In the genomic region with DNA sequence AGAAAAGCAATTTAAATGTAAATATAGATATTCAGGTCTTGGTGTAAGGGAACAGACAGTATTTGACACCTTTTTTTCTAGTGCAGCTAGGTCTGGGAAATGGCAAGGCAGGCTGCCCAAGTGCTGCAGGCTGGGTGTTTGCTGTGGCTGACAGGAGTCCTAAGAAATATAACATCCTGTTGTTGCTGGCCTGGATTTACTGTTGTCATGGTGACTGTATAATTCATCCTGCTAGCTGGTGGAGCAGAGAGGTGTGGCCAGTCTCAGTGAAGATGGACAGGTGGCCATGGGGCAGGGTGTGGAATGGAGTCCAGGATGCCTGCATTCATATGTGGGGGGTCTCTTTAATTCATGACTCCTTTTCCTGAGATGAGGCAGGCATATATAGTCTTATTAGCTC, we compare ENCODE assay signal across 10 mouse cellular contexts.
DNase-seq lines count a peak whose midpoint lies in the region; ATAC-seq lines count a peak whose summit lies in the region.
"Had no signal": no experiment of that assay in that cellular context is flagged by ENCODE, and none has a peak within 500 bp of the region (broad histone marks: within the 10 kb centered on the region; RNA-seq: fewer than 3 reads in every experiment).

No protein-coding gene starts in this region.

- H3K9ac ChIP-seq in intestine, embryonic 16.5 days (ENCODE audit: low read depth, low read length): no peak overlapping the region
- H3K9ac ChIP-seq in neural tube, embryonic 13.5 days: no peak overlapping the region
- H3K9ac ChIP-seq: embryonic facial prominence, embryonic 15.5 days; limb, embryonic 13.5 days had no signal

- no peak overlapping the region for H3K4me3 ChIP-seq in intestine, embryonic 16.5 days (ENCODE audit: low read length)
- H3K4me3 ChIP-seq in neural tube, embryonic 13.5 days: no peak overlapping the region
- H3K4me3 ChIP-seq: embryonic facial prominence, embryonic 15.5 days; limb, embryonic 13.5 days had no signal

- no peak overlapping the region for H3K27ac ChIP-seq in intestine, embryonic 16.5 days (ENCODE audit: low read length)
- H3K27ac ChIP-seq in neural tube, embryonic 13.5 days (replicated peaks): 0 out of 2 replicates have a peak overlapping the region, but pooled peaks have one; percentile 20
- H3K27ac ChIP-seq: embryonic facial prominence, embryonic 15.5 days; limb, embryonic 13.5 days had no signal

- no peak overlapping the region for H3K4me2 ChIP-seq in intestine, embryonic 16.5 days (ENCODE audit: low read depth, low read length)
- H3K4me2 ChIP-seq in neural tube, embryonic 13.5 days: no peak overlapping the region
- H3K4me2 ChIP-seq: embryonic facial prominence, embryonic 15.5 days; limb, embryonic 13.5 days had no signal

- intact Hi-C loops in heart, postnatal 36 days (cut with DNase I): no loop called here

- peak; percentile 12 for DNase-seq in heart, postnatal 4 days
- DNase-seq in heart, postnatal 36 days: no peak
- peak; percentile 61 for DNase-seq in cerebellum, adult 9-11 months
- DNase-seq in spleen, adult 18-20 months: no peak
- no peak for DNase-seq in ovary, postnatal 36 days (ENCODE audit: low spot score)
- no peak for DNase-seq in thymus, postnatal 36 days

- peaks cover 10% of the 10 kb centered on the region; the same call in 1 of the 2 replicates for H3K4me1 ChIP-seq in intestine, embryonic 16.5 days (ENCODE audit: control insufficient read depth, insufficient read depth, low read length)
- H3K4me1 ChIP-seq in neural tube, embryonic 13.5 days (replicated peaks): peaks cover 21% of the 10 kb centered on the region
- H3K4me1 ChIP-seq: embryonic facial prominence, embryonic 15.5 days had no signal

- H3K36me3 ChIP-seq in intestine, embryonic 16.5 days (ENCODE audit: control insufficient read depth, insufficient read depth, low read length): no peaks in the 10 kb centered on the region
- no peaks in the 10 kb centered on the region for H3K36me3 ChIP-seq in neural tube, embryonic 13.5 days
- H3K36me3 ChIP-seq: embryonic facial prominence, embryonic 15.5 days; limb, embryonic 13.5 days had no signal

- no peaks in the 10 kb centered on the region for H3K27me3 ChIP-seq in intestine, embryonic 16.5 days (replicated peaks; ENCODE audit: control insufficient read depth, insufficient read depth, low read length)
- H3K27me3 ChIP-seq in neural tube, embryonic 13.5 days: no peaks in the 10 kb centered on the region
- H3K27me3 ChIP-seq: embryonic facial prominence, embryonic 15.5 days; limb, embryonic 13.5 days had no signal

- peak; percentile 67 for ATAC-seq in intestine, embryonic 16.5 days
- peak; percentile 73; the same call in 1 of the 2 replicates for ATAC-seq in neural tube, embryonic 13.5 days (ENCODE audit: low read depth)

- H3K9me3 ChIP-seq in intestine, embryonic 16.5 days (ENCODE audit: control insufficient read depth, low read length): no peaks in the 10 kb centered on the region
- no peaks in the 10 kb centered on the region for H3K9me3 ChIP-seq in neural tube, embryonic 13.5 days
- H3K9me3 ChIP-seq: embryonic facial prominence, embryonic 15.5 days; limb, embryonic 13.5 days had no signal

Comparison
In these comparisons a context has a peak if more than half of its experiments do, and no peak if none do; other contexts are left out.
1. DNase-seq: peak in heart, postnatal 4 days (single experiment) and cerebellum, adult 9-11 months (single experiment); none in heart, postnatal 36 days (0 of 2), spleen, adult 18-20 months (0 of 2), ovary, postnatal 36 days (single experiment) and thymus, postnatal 36 days (0 of 2).